Mouse (Mus musculus) CD4-positive, CD25-positive, alpha-beta regulatory T cell (primary cell): ENCODE results near the gene Git1. TPM values are rescaled to one million over a fixed set of nuclear protein-coding genes. Genes with fewer than 3 reads are reported as not detected.

Source experiments
- polyA plus RNA-seq: library from polyadenylated mRNA; unstranded; fragments of 100-300 nt; shearing (Covaris generic); gene quantifications from one replicate; pipeline ENCODE4 v1.2.1, GENCODE M21; 2017

Git1 gene
- 49.0 TPM for polyA plus RNA-seq

GRCm38 (mm10) chr11:77493512-77494343 lies at the start of gene Git1:
TSS of gene Git1 (plus strand) at chr11:77493562.

DNA sequence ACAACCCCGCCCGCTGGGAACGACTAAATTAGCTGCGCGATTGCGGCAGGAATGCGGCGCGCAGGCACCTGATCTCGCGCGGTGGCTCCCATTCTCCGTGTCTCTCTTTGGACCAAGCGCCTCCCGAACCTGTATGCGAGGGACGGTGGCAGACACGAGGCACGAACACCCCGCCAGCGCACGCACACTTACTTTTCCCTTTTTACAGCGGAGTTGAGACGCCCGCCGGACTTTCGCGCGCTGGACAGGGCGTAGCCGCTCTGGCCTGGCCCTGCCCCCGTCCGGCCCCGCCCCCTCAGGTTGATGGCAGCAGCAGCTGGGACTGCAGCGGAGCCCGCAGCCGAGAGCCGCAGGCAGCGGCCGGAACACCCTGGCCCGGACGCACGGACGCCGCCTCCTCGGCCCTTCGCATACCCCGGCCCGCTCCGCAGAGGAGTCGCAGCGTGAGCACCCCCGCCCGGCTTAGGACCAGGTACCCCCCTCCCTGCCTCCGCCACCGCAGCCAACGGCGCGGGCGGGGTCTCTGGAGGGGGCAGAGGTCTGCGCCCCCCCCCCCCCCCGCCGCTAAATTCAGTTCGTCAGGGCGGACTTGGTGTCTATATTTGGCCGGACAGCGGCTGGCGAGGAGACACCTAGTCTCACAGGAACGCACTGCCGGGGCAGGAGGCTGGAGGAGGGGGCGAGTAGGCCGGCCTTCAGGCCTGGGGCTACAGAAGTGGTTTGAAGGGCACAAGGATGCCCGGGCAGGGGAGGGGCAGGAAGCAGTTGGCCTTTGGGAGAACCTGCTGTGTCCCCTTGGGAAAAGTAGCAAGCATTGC lies 30.9 kb upstream of the Git1 start, which contains the start of gene Coro6:
Coro6 (plus strand) TSS at position 129 of the 818 bp plus-strand sequence.

DNA sequence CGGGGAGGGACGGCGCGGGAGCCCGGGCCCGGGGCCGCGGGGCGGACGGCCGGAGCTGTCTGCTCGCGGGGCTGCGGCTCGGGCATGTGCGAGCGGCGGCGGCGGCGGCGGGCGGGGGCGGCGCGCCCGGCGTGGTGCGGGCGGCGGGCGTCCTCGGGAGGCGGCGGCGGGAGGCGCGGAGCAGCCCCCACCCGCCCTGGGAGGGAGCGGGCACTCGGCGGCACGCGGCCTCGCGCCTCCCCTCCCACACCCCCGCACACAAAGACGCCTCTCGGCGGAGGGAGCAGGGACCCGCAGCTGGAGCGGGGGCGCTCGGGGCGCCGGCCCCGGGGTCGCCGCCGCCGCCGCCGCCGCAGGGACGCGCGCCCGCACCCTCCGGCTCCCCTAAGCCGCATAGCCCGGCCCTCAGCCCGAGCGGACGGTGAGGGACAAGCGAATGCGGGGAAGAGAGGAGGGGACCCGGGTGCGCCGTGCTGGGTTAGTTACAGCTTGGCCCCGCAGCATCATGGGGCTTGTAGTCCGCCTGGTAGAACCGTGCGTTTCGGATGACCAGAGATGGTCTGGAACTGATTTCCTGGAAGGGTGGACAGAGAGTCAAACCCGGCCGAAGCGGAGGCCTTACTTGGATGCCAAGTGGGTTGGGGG lies 3.6 kb upstream of the Git1 start, which contains the start of gene Ankrd13b:
Ankrd13b (minus strand) TSS at position 88 of the 645 bp plus-strand sequence.

GRCm38 (mm10) chr11:77514832-77515636 lies 21.7 kb downstream of the Git1 start, which contains the start of gene Abhd15:
TSS of gene Abhd15 (plus strand) at chr11:77515121.

DNA sequence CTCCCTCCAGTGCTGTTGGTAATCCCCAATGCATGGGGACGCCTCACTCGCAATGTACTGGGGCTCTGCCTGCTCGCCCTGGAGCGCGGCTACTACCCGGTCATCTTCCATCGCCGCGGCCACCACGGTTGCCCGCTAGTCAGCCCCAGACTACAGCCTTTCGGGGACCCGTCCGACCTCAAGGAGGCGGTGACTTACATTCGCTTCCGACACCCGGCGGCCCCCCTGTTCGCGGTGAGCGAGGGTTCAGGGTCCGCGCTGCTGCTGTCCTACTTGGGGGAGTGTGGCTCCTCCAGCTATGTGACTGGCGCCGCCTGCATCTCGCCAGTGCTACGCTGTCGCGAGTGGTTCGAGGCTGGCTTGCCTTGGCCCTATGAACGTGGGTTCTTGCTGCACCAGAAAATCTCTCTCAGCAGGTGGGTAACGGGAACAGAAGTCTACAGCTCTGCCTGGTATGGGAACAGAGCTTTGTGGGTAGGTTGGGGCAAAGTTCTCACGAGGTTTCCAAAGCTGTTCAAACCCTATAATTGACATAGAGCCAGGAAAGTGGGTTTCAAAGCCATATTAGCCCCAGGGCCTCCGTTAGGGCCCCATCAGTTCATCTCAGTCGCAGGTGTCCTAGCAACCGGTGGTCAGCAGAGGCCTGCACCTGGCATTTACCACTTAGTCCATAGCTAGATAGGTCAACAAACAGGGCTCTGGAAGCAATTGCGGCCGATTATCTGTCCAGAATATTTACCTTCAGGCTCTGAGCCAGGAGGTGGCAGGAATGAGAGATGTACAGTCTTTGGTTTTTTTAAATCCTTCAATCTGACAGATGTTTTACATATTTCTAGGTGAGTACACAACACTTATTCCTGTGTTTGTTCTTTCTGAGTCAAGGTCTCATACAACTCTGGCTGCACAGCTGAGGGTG lies 22.5 kb downstream of the Git1 start, which contains the start of gene Trp53i13:
Trp53i13 (minus strand) TSS at position 344 of the 916 bp plus-strand sequence.

DNA sequence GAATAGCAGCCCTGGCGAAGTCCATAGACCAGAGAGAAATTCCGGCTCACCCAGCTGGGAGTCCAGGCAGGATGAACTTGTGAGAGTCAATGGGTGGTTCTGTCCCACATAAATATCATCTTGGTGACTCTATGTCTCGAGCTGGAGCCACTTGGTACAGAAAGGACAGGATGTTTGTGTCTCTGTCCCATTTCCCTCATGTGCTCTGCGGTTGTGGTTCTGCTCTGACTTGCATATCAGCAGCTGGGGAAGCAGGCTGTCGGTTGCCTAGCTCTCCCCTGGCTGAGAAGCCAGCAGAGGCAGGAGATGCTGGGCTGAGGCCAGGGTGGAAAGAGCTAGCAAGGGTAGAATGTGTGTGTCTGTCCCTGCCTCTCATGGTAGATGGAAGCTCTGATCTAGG lies 25.7 kb downstream of the Git1 start, which contains the start of gene Gm10392:
Gm10392 (minus strand) TSS at position 156 of the 400 bp plus-strand sequence.

Other genes starting within 250 kb of the Git1 start
- not detected for gene Coro6, start 31.2 kb upstream of the Git1 start, polyA plus RNA-seq
- gene Ankrd13b, start 3.9 kb upstream of the Git1 start, polyA plus RNA-seq: 10.6 TPM
- gene Abhd15, start 21.6 kb downstream of the Git1 start, polyA plus RNA-seq: 0.96 TPM
- 24.6 TPM for gene Trp53i13, start 22.4 kb downstream of the Git1 start, polyA plus RNA-seq
- 0.39 TPM for gene Gm10392, start 25.6 kb downstream of the Git1 start, polyA plus RNA-seq
- 9.7 TPM for gene Taok1, start 114.3 kb downstream of the Git1 start, polyA plus RNA-seq
- gene Nufip2, start 192.6 kb downstream of the Git1 start, polyA plus RNA-seq: 49.7 TPM
- 0.17 TPM for gene Cryba1, start 231.7 kb downstream of the Git1 start, polyA plus RNA-seq